Mouse (Mus musculus): ENCODE results near the gene Crls1.

DNA sequence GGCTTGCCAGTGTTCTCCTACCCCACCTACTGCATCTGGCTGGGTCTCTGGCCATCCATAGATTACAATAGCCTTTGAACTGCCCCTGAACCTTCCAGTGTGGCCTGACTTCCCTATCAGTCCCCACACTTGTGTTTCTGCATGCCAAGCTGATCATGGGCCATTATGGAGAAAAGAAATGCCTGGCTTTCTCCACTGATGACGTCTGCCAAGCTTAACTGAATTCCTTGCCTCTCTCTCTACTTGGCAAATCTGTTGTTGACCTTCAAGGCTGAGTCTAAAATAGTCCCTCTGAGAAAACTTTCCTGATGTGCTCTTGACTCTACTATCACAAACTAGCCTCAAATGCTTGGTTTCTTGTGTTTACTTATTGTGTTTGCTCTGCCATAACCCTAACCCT lies 51.7 kb downstream of the Crls1 start:
- TF ChIP-seq CTCF (IDR thresholded peaks at IDR 0.05; ENCODE audit: low read depth, low read length): no peak
- no peak for TF ChIP-seq POLR2A (IDR thresholded peaks at IDR 0.05; ENCODE audit: extremely low read depth, insufficient read depth, low read length)

All from liver, adult 2 months (tissue).